Mouse (Mus musculus) thymus, adult 2 months (tissue): ENCODE results near the gene Usp29. TPM values are rescaled to one million over a fixed set of nuclear protein-coding genes. Genes with fewer than 3 reads are reported as not detected.
"Not testable (repeated sequence)": the region's sequence is repeated elsewhere in the genome, so short reads cannot be mapped to it uniquely, and the experiment has no call there.

Experiments
- DNase-seq: peaks from one replicate; pipeline ENCODE4 v3.0.0; 2021
- H3K27ac ChIP-seq: fragments of 200-500 bp; 2 replicates; pipeline ENCODE4 v1.5.1; 2012; ENCODE audit warnings: low read length, control low read depth; ENCODE audit not compliant: control insufficient read depth, insufficient read depth
- H3K27me3 ChIP-seq: fragments of 200-500 bp; 2 replicates; pipeline ENCODE4 v1.6.1; 2012; ENCODE audit warnings: mild to moderate bottlenecking, low read length, moderate library complexity, mixed read lengths; ENCODE audit not compliant: control insufficient read depth, insufficient read depth
- H3K36me3 ChIP-seq: fragments of 200-500 bp; 2 replicates; pipeline ENCODE4 v1.6.1; 2012; ENCODE audit warnings: mild to moderate bottlenecking, low read length, moderate library complexity; ENCODE audit not compliant: control insufficient read depth, insufficient read depth
- H3K4me1 ChIP-seq: fragments of 200-500 bp; replicated peaks from 2 replicates; pipeline ENCODE4 v1.6.1; 2012; ENCODE audit warnings: low read length; ENCODE audit not compliant: control insufficient read depth, insufficient read depth
- H3K4me3 ChIP-seq: fragments of 200-500 bp; 2 replicates; pipeline ENCODE4 v1.5.1; 2012; ENCODE audit warnings: mild to moderate bottlenecking, low read length, control low read depth, moderate library complexity; ENCODE audit not compliant: control insufficient read depth, insufficient read depth
- CTCF ChIP-seq: fragments of 200-500 bp; IDR thresholded peaks from 2 replicates; pipeline ENCODE4 v1.5.1; 2012; ENCODE audit warnings: mild to moderate bottlenecking, control low read depth, low read length, moderate library complexity, borderline replicate concordance; ENCODE audit not compliant: control insufficient read depth, poor library complexity, insufficient read depth; ENCODE audit errors: extremely low read depth
- POLR2A ChIP-seq: fragments of 200-500 bp; IDR thresholded peaks from 2 replicates; pipeline ENCODE4 v1.6.1; 2012; ENCODE audit warnings: mild to moderate bottlenecking, low read length, control low read depth, moderate library complexity; ENCODE audit not compliant: control insufficient read depth, poor library complexity, insufficient read depth; ENCODE audit errors: extremely low read depth
- WGBS: fragments of 180-500 bp; shearing (Covaris S2); methylation state at CpG from one replicate; pipeline ENCODE4 v1.1.7; 2018; 5-methylcytosine and 5-hydroxymethylcytosine counted together
- polyA plus RNA-seq: library from polyadenylated mRNA; depleted of rRNA; stranded (reverse); fragments of >200 nt; gene quantifications from 2 replicates; pipeline ENCODE4 v1.2.3, GENCODE M21; 2012

Gene Usp29
- polyA plus RNA-seq, 1 experiment, result not detected

GRCm38 (mm10) chr7:6866351-6866750 lies 136.0 kb downstream of the Usp29 start:
- H3K27ac ChIP-seq, result no peak overlapping the region
- H3K4me3 ChIP-seq, result no peak overlapping the region
- no peaks in the 10 kb centered on the region for H3K4me1 ChIP-seq
- TF ChIP-seq CTCF, result no peak
- TF ChIP-seq POLR2A, result no peak
- H3K27me3 ChIP-seq, result no peaks in the 10 kb centered on the region
- no peaks in the 10 kb centered on the region for H3K36me3 ChIP-seq
- DNase-seq, result no peak

DNA sequence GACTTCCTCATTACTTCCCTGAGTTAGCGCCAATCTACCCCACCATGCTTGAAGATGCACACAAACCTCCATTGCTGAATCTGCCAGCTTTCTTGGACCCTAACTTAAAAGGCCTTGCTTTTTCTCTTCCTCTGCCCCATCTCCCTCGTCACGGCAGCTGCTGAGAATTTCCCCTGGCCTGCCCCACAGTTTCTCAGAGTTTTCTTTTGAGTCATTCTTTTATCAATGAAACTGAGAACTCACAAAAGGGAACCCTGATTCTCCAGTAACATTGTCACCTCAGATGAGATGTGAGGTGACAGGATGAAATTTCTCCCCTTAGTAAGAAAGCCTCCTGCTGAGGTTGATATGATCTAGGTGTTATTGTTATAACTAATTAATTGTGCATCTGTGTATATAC lies 138.5 kb downstream of the Usp29 start:
- H3K27ac ChIP-seq, result no peak overlapping the region
- H3K4me3 ChIP-seq, result no peak overlapping the region
- 90% methylated on average over 3 of the region's 3 CpGs for WGBS
- DNase-seq, result no peak
- no peaks in the 10 kb centered on the region for H3K36me3 ChIP-seq
- no peaks in the 10 kb centered on the region for H3K4me1 ChIP-seq
- no peaks in the 10 kb centered on the region for H3K27me3 ChIP-seq
- no peak for TF ChIP-seq POLR2A
- TF ChIP-seq CTCF, result no peak

DNA sequence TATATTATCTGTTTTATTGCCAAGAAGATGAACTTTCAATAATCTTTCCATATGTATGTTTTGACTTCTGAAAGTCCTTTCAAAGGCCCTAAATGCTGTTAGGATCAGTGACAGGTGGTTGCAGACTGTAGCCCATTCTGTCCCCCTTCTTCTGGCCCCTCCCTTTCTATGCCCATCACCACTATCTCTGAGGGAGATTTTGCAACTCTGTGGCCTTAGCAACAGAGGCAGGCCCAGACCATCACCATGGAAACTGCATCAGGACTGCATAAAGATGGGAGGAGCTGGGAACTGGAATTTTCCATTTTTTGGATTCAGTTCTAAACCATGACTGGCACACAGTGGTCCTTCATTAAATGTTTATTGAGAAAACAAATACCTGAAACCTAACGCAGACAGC lies 139.2 kb downstream of the Usp29 start:
- DNase-seq, result no peak
- no peak overlapping the region for H3K27ac ChIP-seq
- H3K4me1 ChIP-seq, result no peaks in the 10 kb centered on the region
- no peak for TF ChIP-seq POLR2A
- no peak for TF ChIP-seq CTCF
- 93% methylated on average over 1 of the region's 1 CpGs for WGBS
- no peaks in the 10 kb centered on the region for H3K36me3 ChIP-seq
- no peak overlapping the region for H3K4me3 ChIP-seq
- no peaks in the 10 kb centered on the region for H3K27me3 ChIP-seq

GRCm38 (mm10) chr7:6874448-6874847 lies 144.1 kb downstream of the Usp29 start:
- no peaks in the 10 kb centered on the region for H3K36me3 ChIP-seq
- no peaks in the 10 kb centered on the region for H3K27me3 ChIP-seq
- H3K4me1 ChIP-seq, result no peaks in the 10 kb centered on the region
- 89% methylated on average over 19 of the region's 19 CpGs for WGBS
- TF ChIP-seq CTCF (no peak), POLR2A (no peak)
- no peak for DNase-seq
- no peak overlapping the region for H3K27ac ChIP-seq
- no peak overlapping the region for H3K4me3 ChIP-seq

DNA sequence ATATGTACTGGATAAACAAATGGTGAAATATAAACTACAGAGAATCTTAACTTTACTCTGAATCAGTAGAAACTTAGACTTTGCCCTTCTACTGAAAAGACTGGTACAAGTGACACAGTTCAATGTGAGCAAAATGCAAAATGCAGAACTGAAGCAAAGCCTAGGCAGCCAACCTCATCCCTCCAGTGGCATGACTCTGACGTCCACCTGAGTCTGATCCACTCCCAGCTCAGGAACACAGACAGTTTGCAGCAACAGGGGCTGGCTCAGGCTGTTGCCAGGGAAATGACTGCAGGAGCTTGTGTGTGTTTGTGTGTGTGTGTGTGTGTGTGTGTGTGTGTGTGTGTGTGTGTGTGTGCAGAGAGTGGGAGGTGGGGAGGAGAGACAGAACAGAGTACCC lies 147.8 kb downstream of the Usp29 start:
- no peaks in the 10 kb centered on the region for H3K36me3 ChIP-seq
- DNase-seq, result no peak
- WGBS, result 80% methylated on average over 1 of the region's 1 CpGs

GRCm38 (mm10) chr7:6878849-6879248 lies 148.5 kb downstream of the Usp29 start:
- H3K27ac ChIP-seq, H3K4me3 ChIP-seq, H3K36me3 ChIP-seq, H3K27me3 ChIP-seq, H3K4me1 ChIP-seq, DNase-seq: not testable (repeated sequence)
- 97% methylated on average over 3 of the region's 3 CpGs for WGBS

More for the DNA sequence above, 147.8 kb downstream of the Usp29 start:
- Histone ChIP-seq H3K27ac (no peak overlapping the region), H3K27me3 (no peaks in the 10 kb centered on the region), H3K4me1 (no peaks in the 10 kb centered on the region), H3K4me3 (no peak overlapping the region)
- TF ChIP-seq POLR2A, result no peak
- no peak for TF ChIP-seq CTCF

GRCm38 (mm10) chr7:6879512-6880164 lies 149.3 kb downstream of the Usp29 start:
- DNase-seq, result no peak
- no peak for TF ChIP-seq POLR2A
- TF ChIP-seq CTCF, result no peak
- H3K4me1 ChIP-seq, result no peaks in the 10 kb centered on the region
- WGBS, result 32% methylated on average over 11 of the region's 11 CpGs
- H3K27ac ChIP-seq, result no peak overlapping the region
- no peaks in the 10 kb centered on the region for H3K27me3 ChIP-seq
- no peaks in the 10 kb centered on the region for H3K36me3 ChIP-seq
- H3K4me3 ChIP-seq, result no peak overlapping the region

- H3K27ac ChIP-seq, H3K36me3 ChIP-seq, DNase-seq, H3K27me3 ChIP-seq, H3K4me3 ChIP-seq, H3K4me1 ChIP-seq: not testable (repeated sequence)
- WGBS, result 75% methylated on average over 1 of the region's 1 CpGs
Measured at GRCm38 (mm10) chr7:6880918-6881317, 150.5 kb downstream of the Usp29 start.
